Mouse (Mus musculus): ENCODE data around the gene Olfr172.

The Olfr172 gene

DNA sequence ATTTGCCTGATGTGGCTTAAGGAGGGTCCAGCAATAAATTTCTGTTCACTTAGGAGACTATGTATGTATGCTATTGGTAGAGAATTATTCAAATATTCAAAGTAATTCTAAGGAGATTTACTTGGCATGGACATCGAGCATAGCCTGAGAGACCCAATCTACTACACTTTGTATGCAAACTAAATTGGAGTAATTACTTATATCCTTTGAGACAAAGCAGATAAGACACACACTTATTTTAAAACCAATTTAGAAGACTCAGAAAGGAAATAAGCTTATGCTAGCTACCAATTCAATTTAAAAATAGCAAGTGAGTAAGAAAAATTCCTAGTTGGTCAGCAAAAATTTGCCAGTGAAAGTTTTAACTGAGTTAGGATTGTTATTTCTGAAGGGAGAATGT lies at the start of gene Olfr172:
TSS of gene Olfr172 (minus strand) at position 101 of the 400 bp plus-strand sequence.
- DNase-seq (ENCODE audit: low spot score) = no peak

DNA sequence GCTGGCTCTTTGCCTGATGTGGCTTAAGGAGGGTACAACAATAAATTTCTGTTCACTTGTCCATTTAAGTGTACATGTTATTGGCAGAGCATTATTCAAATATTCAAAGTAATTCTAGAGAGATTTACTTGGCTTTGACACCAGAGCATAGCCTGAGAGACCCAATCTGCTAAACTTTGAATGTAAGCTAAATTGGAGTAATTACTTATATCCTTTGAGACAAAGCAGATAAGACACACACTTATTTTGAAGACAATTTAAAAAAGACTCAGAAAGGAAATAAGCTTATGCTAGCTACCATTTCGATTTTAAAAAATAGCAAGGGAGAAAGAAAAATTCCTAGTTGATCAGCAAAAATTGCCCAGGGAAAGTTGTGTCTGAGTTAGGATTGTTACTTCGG lies 37.2 kb upstream of the Olfr172 start, which contains the start of gene Olfr173:
TSS of gene Olfr173 (minus strand) at position 101 of the 400 bp plus-strand sequence.
- DNase-seq (ENCODE audit: low spot score) = no peak

DNA sequence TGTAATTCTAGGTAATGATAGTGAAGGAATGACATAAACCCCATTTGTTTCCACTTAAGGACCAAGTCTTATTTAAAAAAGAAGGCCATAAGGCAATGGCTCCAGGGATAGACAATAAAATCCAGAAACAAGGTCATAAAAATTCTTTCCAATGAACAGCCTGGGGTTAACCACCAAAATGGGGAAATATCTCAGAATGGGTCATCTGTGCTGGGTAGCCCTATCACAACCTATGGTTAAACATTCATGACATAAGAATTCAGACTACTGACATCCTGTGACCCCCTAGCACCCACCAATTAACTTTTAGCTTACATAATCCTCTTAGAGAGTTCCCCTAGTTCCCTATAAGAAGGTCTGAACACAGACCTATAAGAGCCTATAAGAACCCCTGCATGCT lies 6.8 kb downstream of the Olfr172 start:
- DNase-seq (ENCODE audit: low spot score) = no peak

DNA sequence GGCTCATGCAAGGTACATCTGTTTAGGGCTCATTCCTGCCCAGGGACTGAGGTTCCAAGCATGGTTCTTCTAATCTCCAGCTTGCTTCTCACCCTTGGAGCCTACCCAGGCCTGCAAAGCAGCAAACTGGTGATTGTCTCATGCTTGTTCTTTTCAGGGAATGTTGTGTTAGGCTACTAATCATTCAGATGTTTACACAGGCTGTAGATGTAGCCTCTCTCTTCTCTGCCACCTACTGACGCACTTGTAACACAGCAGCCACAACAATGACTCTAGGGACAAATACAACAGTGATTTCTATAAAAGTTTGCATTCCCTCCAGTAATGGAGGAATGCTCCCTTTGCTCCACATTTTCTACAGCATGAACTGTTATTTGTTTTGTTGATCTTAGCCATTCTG lies 11.7 kb downstream of the Olfr172 start:
- no peak for DNase-seq (ENCODE audit: low spot score)

DNA sequence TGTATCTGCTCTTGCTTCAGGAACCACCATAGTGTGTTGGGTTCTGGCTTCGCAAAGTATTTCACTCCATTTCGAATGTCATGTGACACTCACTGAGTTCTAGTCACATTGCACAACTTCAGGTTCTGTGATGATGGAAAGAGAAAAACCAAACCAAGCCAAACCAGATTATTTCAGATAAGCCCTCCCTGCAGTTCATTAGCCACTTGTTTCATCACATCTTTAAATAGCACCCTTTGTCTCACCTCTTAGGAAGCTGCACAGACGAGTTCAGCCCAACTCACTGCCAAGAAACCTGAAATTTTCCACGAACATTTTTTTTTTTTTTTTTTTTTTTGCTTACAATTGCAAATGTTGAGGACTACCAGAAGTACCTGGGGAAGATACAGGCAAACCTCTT lies 16.3 kb downstream of the Olfr172 start:
- DNase-seq (ENCODE audit: low spot score) = no peak

DNA sequence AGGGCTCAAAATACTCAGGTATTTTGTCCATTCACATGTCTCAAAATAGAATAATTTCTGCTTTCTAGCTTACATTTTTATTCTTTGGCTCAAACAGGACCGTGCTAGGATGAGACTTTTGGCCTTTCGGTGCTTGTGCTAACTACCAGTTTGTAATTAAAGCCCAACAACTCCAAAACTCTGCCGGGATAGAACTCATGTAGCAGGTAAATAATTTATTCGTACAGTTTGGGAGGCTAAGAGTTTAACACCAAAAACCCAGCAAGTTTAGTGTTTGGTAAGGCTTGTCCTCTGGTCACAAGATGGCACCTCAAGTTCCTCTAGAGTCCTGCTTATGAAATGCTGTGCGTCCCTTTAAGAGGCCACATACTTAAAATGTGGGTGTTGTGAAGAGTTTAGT lies 22.2 kb downstream of the Olfr172 start:
- DNase-seq (ENCODE audit: low spot score) = no peak

DNA sequence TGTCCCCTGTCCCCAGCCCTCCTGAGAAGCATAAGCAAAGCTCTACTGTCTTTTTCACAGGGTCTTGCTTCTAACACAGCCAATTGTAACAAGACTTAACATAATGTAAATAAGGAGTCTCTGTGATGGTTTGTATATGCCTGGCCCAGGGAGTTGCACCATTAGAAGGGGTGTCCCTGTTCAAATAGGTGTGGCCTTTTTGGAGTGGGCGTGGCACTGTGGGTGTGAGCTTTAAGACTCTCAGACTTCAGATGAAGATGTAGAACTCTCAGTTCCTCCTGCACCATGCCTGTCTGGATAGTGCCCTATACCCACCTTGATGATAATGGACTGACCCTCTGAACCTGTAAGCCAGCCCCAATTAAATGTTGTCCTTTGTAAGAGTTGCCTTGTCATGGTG lies 24.2 kb downstream of the Olfr172 start:
- no peak for DNase-seq (ENCODE audit: low spot score)

DNA sequence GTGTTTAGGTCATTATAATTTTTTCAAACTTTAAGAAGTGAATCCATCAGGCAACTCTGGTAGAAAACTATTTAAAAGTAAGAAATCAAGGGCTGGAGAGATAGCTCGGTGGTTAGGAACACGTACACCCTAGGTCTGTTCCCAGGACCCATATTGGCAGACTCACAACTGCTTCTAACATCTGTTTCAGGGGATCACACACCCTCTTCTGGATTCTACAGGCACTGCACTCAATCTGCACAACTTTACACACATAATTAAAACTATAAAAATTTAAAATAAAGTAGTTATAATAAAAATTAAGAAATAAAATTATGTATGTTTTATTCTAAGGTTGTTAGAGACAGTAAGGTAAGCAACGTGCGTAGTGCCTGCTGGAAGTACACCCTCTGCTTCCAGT lies 24.8 kb downstream of the Olfr172 start:
- DNase-seq (ENCODE audit: low spot score) = no peak

DNA sequence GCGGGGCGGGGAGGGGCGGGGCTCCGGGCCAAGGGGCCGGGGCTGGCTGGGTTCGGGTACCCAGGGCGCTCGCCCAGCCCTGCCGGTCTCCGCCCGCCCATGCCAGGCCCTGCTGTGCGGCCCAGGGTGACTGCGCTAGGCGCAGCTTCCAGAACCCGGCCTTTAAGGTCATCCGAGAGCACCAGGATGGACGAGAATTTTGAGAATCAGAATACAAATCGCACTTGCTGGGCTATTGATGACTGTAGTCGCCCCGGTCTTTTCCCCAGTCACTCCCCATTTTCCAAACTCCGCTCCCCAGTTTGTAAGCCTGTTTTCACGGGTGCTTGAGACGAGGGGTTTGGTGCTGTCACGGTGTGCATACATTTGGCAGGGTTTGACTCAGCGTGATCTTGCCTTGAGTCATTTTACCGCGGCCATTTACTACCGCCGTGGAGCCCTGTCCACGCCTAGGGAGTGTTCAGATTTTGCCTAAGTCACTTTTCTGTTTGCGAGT lies 34.8 kb downstream of the Olfr172 start:
- DNase-seq (ENCODE audit: low spot score) = no peak

DNA sequence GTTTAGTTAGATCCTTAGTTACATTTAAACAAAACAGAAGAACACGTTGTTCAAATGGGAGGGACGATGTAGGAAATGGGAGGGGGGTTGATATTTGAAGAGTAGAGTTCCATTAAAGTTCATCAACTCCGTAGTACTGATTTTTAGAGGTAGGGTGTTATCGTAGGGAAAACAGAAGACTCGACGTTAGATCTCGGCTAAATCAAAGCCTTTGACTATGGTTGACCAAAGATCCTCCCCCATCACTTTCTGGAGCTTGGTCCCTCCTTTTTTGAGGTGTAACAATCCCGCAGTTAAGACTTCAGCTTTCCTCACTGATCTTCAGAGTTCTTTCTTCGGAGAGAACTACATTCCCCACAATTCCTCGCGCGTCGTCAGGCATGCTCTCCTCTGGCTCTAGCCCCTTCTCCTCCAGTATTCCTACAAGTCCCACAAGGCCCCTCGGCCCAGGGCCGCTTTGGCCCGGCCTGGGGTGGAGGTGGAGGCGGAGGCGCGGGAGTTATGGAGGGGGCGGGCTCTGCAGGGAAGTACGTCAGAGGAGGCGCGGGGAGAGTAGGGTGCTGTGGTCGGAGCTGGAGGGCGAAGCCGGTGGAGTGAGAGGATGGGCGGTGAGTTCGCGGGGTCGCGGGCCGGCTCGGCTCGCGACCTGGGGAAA lies 35.4 kb downstream of the Olfr172 start, which contains the start of gene Cldnd1:
TSS of gene Cldnd1 (plus strand) at position 434 of the 655 bp plus-strand sequence.
- DNase-seq (ENCODE audit: low spot score) = peak; percentile 83

DNA sequence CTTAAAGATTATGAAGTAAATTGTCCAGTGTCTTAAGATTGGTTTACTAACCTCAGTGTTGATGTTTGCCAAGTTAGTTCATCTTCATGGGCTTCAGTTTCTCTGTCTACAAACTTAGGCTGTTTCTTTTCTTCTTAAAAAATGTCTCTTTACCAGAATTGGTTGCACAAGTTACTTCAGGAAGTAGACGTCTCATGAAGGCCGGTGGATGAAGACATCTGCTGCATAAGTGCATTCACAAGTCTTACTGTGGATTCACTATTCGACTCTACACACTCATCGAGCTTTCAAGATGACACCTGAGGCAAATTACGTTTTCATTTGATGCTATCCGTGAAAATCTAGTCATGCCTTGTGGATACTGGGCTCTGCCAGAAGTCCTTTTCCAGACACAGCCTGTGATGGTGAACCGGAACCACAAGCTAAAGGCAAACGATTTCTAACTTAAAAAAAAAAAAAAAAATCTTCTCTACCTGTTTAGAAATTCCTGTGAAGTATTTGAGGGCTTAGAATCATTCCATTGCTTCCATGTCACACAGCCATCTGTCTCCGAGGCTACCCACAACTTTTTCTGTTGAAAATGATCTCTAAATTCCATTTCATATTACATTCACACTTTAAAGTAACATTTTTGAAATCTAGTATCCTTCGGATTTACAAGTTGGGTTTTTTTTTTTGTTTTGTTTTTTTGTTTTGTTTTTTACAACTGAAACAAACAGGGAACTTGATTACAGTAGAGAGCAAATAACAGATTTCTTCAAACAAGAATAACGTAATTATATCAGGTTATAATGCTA lies 36.1 kb downstream of the Olfr172 start:
- DNase-seq (ENCODE audit: low spot score) = no peak

DNA sequence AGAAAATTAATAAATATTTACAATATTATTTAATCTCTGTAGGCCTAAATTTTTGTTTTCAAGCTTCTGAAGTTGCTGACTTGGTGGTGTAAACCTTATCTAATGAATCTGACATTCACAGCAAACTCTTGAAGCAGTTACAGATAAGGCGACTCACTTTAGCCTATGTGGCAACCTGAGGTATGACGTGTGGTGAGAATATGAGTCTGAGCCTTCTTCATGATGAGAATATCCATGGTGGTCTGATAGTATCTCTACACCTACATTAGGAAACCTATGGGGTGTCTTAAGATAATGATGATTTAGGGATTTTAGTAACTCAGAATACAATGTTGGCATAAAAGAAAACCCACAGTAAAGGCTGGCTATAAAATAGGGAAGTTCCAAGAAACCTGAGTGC lies 40.7 kb downstream of the Olfr172 start:
- DNase-seq (ENCODE audit: low spot score) = no peak

DNA sequence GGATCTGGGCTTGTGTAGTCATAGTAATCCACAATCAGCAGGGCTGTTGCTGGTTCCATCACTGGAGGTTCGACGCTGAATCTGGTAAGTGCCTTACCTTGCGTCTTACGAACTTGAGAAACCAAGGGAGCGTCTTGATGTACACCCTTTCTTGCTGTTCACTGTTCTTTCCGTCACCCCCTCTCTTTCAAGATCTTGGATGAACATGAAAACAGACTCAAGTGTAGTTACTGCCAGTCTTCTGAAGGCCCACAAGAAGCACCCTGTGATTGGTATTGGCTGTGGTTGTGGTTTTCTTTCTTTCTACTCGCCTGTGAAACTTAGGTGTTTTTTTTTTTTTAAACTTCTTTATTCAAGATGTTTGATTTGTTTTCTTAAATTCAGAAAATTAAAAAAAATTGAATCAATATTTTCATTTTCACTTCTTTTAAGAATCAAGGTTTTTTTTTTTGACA lies 44.3 kb downstream of the Olfr172 start, which contains the start of gene Gpr15:
TSS of gene Gpr15 (minus strand) at position 405 of the 455 bp plus-strand sequence.
- DNase-seq (ENCODE audit: low spot score) = no peak

DNA sequence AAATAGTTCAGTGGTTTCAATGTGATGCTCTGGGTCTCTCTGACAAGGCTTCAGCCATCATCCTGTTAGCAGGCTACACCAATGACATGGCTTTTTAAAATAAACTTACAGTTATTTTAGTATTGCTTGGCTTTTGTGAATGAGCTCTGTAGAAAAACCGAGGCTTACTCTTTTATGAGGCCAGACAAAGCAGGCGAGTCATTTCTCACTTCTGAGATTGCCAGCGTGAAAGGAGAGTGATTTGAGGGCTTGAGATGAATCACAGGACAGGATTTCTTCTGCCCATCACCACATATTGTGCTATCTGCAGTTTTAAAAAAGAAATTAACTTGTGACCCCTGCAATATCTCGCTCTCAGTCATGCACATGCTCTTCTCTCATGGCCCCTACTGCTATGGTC lies 48.0 kb downstream of the Olfr172 start:
- no peak for DNase-seq (ENCODE audit: low spot score)

DNA sequence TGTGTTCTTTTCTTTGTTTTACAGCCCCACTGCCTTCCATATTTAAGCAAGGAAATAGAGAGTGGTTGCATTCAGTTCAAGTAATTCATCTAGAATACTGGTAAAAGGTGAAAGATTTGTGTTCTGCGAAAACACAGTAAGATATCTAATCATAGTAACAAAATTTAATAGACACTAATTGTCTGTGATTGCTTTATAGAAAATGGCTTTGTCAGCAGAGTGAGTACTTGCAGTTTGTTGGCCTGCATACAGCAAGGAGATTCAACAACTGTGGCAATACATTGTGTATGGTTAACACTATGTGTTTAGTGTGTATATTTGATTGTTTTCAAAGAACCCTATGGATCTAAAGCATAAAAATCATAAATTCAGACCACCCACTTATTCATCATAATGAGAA lies 49.8 kb downstream of the Olfr172 start:
- DNase-seq (ENCODE audit: low spot score) = no peak

DNA sequence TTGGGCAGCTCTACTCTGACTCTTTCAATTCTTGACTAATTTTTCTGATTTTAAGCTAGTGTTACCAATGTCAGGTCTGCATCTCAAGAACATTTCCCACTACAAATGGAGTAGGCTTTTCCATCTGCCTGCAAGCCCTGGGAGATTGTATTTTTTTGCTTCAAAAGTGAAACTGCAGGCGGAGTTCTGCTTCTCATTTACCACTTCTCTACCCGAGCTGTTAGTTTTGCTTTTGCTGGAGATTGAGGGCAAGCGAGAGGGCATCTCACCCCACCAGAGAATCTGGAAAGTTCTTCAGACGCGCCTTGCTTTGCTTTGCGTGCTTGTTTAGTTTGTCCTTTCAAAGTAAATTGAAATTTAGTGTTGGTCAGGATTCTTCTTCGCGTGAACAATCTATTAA lies 50.8 kb downstream of the Olfr172 start:
- DNase-seq (ENCODE audit: low spot score) = no peak
